Mouse (Mus musculus) lung, adult 2 months (tissue): ENCODE measurements at regions not wholly inside any gene's neighbourhood (a gene's known extent, or its start where the extent isn't known, plus 50 kb on each side); places are given as distances from the start of the nearest gene placed in this dataset.

Experiments
- CTCF ChIP-seq: fragments of 200-500 bp; IDR thresholded peaks from 2 replicates; pipeline ENCODE4 v1.5.1; 2011; ENCODE audit warnings: mild to moderate bottlenecking, low read length, control low read depth; ENCODE audit not compliant: insufficient read depth
- POLR2A ChIP-seq: fragments of 200-500 bp; IDR thresholded peaks from 2 replicates; pipeline ENCODE4 v1.6.1; 2011; ENCODE audit warnings: low read depth, mild to moderate bottlenecking, control low read depth, low read length, borderline replicate concordance; ENCODE audit errors: extremely low read depth

DNA sequence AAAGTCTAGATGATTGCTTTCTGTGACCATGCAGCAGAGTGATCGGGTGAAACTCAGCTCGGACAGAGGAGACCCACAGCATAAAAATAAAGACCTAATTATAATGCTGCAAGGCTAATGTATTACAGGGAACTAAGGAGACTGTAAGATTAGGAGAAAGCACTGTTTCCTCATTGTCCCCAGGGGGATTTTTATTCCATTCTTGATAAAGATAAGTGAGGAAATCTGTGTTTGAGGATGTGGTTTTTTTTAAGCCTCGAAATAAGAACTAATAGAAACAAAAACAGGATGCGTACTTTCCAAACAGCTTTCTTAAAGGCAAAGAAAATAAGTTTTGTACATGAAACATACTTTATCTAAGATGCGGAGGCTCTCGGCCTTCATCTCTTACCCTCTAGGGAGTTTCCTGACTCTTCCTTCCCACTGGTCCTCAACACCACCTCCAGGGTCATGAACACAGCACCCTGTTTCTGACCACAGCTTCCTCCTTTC is 94.8 kb downstream of the Hs3st3b1 start:
- no peak for TF ChIP-seq POLR2A
- TF ChIP-seq CTCF = no peak
